Mouse (Mus musculus) adipocyte (in vitro differentiated cells): ENCODE measurements around the gene St3gal6.

Source experiments
- DNase-seq: peaks from one replicate; pipeline ENCODE4 v3.0.0-alpha.2; 2016; ENCODE audit warnings: low spot score

The St3gal6 gene

DNA sequence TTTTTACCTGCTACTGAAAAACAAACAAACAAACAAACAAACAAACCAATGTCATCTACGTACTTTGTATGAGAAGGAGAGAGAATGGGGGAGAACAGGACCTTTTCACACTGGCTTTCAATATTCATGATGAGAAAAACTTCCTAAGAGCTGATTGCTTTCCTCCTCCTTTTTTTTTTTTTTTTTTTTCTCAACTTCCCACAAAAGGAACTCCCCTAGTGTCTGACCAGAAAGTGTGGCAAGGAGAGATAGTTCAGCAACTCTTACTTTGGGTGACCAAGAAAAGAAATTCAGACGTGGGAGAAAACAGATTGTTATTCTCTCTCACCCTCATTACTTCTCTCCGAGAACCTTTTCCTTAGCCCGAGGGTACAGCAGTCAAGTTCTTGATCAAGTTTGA lies 2.9 kb downstream of the St3gal6 start:
- DNase-seq = no peak

DNA sequence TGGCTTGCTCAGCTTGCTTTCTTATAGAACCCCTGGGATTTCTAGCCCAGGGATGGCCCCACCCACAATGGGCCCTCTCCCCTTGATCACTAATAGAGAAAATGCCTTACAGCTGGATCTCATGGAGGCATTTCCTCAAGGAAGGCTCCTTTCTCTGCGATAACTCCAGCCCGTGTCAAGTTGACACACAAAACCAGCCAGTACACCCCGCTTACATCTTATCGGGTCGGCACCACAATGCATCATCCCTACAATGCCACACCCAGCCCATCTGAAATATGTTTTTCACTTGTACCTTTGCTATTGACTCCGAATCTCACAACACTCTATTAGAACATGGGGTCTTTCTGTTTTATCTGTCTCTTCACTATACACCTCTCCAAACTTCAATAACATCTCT lies 3.6 kb downstream of the St3gal6 start:
- DNase-seq = no peak

DNA sequence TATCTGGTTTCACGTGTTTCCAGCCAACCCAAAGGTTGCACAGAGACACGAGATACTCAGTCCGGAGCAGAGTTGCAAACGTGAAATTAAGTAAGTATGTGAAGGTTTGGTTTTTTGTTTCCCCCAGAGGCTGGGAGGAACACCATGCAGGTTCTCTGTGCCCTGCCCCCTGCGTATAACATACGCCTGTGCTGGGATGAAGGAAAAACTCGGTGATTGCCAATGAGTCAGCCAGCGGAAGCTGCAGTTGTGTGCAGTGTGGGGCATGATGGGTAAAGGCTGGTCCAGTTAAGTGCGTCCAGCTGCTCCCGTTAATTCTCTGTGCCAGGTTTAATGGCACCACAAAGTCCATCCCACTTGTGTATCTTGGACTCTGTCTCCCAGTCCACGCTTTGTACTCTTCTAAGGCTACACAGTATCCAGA lies 4.4 kb downstream of the St3gal6 start:
- DNase-seq = no peak

DNA sequence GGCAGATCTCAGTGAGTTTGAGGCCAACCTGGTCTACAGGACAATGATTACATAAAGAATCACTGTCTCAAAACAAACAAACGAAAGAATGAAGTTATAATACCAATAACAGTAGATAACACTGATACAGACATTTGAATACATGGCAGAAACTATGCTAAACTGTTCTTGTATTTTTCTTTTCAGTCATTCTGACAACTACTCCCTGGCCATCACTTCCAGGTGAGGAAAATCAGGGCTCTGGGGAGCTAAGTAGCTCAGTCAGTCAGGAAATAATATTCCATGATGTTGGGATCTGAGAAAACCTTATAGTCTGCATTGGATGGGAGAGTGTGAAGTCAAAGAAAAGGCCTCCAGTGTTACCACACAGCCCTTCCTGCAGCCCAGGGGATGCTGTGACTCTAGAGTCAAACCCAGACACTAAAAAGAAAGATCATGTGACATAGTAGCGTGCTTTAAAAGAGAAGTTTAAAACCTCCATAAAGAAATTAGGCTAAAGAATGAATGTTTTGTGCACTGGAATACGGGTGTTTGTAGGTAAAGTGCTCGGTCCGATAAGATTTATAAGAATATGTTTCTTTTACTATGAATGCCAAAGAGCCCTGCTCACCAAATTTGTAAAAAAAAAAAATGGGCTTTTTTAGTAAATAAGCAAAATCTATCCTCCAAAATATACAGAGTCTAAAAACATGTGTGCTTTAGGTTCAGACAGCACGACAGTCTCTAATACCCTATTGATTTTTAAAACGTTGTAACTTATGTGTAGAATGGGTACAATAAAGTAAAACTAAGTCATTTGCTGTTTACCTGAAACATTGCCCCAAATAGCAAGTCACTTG lies 6.9 kb downstream of the St3gal6 start:
- no peak for DNase-seq

DNA sequence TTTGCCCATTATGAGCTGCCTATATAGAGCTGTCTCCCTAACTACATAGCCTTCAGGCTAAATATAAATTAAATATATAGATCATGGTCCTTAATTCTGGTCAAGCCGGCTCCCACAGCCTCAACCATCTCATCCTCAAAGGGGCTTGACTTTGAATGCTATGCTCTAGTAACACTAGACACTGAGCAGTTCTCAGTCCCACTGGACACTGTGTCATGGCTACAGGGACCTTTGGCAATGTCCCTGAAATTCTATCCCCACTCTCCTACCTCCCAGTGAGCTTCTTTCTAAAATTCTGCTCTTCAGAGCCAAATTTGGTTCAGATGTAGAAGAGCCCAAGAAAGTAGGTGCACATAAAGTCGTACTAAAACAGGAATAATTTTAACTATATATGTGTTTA lies 7.9 kb downstream of the St3gal6 start:
- DNase-seq = no peak

DNA sequence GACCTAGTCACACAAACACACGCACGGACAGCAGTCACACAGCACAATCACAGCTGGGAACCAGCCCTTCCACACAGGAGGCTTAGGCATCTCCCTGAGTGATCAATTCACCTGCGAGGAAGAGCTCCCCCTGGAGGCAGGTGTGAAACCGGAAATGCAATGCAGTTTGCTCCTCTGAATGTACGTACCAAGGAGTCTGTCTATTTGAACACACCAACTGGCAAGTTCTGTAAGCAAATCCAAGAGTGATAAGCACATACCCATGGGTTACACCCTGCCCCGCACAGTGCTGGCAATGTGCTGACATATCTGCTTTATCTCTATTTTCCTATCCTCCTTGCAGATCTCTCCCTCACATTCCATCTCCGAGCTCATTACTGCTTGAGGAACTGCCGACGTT lies 9.5 kb downstream of the St3gal6 start:
- DNase-seq = no peak

DNA sequence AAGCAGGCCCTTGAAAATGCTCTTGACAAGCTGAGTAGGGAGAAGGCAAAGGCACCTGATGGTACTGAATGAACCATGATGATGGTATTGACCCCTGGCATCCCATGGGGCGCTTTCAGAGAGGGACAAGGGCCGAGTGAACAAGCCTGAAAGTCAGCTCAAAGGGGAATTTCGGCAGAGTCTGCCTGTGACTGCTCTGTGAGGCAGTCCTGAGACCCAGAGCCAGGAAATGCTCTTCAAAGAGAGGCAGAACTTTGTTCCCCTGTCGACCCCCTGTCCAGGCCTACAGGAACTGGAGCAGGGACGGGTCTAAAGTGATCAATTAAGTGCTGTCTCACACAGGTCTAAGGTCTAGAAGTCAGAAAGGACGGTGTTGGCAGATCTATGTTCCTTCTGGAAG lies 10.3 kb downstream of the St3gal6 start:
- peak; percentile 44 for DNase-seq

DNA sequence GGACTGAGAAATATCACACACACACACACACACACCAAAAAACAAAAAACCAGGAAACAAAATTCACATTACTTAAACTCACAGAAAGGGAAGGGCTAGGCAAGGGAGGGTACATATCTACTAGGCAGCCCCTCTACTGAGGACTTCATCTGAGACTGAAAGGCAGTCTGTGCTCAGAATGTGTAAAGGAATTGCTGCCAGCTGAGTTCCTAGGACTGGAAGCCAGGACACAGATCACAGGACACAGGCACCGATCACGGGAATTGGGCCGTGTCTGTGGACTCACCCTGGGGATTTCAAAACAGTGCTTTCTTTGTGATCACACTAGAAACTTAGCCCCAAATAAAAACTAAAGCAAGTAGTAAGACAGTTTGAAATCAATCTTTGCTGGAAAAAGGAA lies 11.2 kb downstream of the St3gal6 start:
- DNase-seq = peak; percentile 84

DNA sequence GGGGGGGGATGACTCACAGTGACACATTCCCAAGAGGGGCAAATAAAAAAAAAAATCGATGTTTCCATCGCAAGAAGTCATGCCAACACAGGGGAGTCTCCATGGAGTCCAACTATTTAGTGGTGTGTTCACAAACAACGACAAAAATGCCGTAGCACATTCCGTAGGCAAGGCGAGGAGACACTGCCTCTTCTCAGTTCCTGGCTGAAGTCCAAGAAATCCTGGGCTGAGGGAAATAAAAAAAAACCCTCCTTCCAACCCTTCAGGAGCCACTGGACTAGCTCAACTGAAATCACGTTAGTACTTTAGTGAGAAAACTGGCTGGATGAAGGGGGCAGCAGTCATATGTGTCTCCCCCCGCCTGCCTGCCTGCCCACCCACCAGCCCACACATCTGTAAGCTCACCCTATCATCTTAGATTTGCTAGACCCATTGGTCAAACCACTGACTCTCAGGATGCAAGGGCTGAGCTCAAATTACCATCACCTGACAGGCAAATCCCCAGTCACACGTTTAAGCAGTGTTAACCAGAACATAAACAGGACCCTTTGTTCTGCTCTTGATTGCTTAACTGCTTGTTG lies 11.8 kb downstream of the St3gal6 start:
- peak; percentile 65 for DNase-seq

DNA sequence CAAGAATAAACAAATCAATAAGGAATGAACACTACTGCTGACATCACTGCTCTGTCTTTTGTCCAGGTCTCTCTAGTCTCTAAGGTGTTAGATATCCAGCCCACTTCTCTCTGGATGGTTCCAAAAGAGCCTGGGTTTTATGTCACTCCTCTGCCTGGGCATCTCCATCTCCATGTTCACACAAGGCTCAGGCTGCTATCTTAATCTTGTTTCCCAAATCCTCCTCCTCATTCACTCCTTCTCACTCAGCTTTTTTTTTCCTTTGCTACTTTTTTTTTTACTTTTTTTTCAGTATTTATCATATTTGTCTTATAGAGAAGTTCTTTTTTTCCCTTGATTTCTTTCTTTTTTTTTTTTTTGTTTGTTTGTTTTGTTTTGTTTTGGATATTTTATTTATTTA lies 19.1 kb downstream of the St3gal6 start:
- no peak for DNase-seq

DNA sequence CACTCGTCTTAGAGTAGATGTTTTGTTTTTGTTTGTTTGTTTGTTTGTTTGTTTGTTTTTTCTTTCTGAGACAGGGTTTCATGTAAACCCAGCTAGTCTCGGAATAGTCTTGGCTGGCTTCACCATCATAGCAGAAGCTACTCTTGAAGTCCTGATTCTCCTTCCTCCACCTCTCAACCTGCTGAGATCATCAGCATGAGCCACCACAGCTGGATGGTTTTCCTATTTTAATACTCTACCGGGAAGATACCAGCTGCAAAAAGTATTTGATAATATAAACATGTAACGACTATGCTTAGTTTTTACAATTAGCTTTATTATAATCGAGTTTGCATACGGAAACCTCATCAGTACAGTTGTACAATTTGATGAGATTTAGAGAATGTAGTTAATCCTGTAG lies 21.5 kb downstream of the St3gal6 start:
- DNase-seq = no peak

DNA sequence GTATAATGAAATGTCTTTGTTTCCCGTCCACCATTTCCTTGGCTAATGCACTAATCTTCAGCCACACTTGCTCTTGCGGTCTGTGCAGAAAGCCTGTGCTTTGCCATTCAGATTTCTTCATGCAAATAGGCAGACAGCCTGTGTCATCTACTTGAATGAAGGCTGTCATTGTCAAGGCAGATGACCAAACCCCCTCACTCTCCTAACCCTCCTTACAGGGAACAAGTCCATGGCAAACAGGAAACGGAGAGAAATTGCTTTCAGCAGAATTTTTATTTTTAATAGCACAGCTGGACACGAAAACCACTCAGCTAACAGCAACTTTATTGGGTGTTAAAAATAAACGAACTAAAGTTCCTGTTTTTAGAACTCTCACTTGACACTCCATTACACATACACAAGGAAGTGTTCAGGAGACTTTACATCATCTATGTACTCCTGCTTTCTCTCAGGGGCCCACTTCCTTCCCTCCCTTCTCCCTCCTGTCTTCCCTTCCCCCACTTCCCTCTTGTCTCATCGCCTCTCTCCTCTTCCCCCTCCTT lies 22.2 kb downstream of the St3gal6 start:
- DNase-seq = no peak

DNA sequence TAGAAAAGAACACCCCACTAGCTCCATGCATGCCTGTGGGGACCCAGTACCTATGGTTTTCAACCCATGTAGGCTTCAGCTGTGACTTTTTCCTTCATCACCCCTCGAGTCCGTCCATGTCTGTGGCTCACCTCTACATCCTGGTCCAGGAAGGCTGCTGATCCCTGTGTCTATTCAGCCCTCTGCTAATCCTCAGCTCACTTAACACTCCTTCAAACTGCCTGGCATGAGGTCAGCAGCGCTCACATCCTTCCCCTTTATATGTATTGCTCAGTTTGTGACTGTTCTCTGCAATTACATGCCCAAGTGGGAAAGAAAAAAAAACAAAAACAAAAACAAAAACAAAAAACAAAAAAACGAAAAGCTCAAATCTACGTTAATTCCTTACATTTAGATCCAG lies 24.4 kb downstream of the St3gal6 start:
- no peak for DNase-seq

DNA sequence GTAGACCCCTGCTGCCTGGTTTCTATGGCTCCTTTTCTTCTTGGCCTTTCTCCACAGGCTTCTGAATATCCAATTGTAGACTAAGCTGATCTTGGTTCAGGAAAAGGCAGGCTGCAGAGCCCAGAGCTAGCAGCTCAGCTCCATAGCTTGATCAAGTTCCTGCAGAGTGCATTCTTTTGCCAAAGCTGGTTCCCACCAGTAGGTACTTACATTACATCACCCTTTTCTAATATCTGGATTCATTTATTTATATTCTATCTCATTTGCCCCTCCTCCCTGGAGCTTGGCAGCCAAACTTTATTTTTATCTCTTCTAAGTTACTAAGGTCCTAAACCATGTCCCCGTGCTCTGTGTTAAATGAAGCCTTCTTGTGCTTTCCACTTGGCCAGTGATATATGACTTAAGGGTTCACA lies 24.9 kb downstream of the St3gal6 start:
- DNase-seq = no peak

DNA sequence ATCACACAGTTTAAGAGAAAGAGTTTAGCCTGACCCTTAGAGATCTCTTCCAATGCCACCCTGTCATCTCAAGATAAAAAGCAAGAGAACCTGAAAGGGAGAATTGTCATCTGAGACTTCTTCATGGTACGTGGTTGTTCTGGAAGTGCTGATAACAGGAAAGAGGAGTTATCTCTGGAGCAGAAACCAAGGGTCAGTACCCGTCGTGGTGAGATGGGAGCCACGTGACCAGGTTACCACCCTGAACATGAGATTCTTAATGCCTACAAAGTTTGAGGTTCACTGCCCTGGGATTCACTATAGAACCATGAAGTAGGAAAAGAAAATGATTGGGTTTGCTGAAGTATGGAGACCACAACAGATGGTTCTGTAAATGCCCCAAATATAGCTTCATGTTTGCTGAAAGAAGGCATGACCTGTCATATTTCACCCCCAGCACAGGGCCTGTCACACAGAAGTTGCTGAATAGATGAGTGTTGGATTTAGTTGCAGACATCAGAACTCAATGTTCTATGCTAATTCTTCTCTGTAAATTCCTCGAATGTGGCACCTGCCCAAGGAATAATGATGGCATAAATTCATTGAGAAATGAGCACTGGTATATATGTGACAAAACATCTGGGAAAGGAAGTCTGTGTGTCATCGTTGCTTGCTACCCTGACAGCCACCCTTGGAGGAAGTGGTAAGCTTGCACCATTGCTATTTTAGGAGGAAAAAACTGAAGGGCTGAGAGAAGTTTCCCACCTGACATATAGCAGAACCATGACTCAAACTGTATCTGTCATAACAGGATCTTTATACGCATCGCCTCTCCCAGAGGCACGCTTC lies 25.9 kb downstream of the St3gal6 start:
- DNase-seq = no peak

DNA sequence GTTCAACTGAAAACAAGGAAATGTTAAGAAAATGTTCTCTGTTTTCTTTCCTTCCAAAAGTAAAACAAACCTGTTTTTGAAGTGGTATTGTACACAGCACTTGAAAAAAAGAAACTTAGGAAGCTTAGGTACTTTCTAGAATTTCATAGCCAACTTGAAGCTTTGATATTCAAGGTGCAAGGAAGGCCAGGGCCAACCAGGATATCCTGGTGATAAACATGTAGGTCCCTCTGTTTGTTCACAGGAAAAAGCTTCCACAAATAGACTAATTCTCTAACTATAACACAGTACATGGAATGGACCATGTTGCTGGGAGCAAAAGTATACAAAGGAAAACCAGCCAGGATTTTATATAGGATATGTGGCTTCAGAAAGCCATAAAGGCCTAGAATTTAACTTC lies 27.3 kb downstream of the St3gal6 start:
- no peak for DNase-seq

DNA sequence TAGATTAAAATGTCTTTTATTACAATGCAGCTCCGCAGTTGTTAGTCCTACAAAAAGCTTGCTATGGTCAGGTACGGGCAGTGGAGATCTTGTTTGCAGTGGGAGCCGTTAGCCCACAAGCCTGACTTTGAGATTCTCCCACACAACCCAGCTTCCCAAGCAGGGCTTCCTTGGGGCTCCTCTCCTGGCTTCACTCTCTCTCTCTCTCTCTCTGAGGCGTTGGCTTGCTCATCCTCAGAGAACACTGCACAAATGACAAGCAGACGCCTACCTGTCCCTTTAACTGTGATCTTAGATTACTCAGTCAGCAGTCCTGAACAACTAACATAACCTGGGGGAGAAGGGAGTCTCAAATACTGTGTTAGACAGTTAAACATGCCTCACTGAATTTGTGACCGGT lies 36.2 kb downstream of the St3gal6 start:
- DNase-seq = no peak

DNA sequence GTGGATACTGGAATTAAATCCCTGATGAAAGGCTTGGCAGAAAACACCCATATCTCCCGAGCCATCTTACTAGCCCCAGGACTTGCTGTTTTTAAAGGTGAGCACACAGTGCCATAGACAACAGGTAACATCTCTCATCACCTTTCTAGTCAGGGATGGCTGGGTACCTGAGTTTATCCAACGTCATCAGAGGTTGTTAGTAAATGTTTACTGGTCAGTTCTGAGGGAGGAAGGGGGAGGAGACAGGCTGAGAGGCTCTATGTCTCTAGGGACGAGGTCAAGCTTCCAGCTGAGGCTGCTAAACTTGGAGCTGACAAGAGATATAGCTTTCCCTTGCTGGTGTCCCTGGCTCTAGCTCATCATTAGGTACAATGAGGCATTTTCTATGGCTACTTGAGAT lies 41.7 kb downstream of the St3gal6 start:
- no peak for DNase-seq

DNA sequence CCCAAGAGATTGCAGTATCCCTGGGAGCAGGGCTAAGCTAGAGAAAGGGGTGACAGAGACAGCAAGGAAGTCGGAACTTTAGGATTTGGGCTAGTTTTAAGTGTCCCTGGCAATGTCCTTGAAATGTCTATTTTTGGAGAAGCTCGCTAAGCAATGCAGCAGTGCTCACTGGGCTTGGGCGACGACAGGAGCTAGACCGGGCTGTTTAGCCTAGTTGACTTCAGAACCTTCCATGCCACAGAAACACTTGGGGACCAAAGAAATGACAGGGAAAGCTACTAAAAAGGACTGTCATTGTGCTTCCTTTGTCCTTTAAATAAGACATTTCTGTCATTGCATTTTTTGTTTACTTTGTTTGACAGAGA lies 42.2 kb downstream of the St3gal6 start:
- no peak for DNase-seq

DNA sequence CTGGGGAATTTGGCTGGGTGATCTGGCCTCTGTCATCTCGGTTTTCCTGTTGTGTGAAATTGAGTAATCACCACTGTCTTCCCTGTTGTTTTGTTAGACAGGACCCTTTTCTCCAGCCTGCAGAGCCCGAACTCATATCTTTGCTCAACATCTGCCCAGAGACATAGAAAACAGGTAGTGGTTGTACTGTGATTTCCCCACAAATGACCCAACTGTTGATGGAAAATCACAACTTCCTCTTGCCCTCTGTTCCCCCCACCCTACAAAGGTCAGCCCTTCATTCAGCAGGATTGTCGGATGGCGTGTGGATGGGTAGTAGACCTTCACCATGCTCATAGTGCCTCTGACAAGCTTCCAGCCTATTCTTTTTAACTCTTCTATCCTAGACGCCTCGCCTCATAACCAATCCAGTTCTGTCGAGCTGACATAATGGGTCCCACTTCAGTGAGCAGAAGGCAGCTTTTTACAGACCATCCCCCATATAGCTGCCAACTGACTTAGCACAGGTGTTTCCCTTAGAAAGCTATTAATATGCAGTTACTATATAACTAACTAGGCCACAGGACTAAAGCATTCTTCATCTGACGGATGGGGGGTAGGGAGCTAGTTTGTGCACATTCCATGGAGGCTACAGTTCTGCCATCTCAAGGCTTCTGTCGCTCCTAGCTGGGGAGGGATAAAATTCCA lies 42.7 kb downstream of the St3gal6 start:
- no peak for DNase-seq

DNA sequence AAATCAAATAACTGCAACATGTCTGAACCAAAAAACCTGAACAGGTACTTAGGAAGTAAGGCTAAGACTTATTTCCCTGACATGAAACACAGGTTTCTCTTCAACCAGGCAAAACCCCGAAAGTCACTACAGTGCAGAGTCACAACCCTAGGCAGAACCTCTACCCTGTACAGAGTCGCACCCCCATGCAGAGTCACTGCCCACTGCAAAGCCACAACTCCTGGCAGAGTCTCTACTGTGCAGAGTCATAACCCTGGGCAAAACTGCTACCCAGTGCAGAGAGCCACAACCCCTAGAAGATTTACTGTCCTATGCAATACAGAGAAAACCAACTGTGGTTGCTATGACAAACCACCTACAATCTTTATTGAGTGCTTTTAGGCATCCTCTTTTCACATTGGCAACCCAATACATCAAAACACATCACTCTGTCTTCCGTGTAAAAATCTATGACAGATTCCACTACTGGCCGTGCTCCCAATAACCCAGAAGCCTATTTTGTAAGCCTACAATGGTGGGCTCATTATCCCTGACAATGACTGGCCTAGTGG lies 44.1 kb downstream of the St3gal6 start:
- DNase-seq = no peak

DNA sequence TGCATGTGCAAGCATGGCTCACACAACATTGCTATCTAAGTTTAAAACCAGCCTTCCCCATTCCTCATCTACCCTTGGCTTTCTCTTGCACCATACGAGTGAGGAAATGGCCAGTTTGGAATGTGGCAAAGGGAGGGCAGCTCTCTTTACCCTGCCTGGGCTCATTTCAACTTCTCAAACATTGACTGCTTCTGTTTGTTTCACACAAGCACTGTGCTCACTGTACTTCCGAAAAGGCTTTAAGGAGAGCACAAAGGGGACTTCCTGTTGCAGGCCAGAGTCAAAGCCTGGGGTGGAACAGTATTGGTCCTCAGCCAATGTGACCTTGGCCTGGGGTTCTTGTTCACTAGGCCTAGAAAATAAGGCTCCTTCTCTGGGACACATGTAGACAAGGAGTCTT lies 47.7 kb downstream of the St3gal6 start:
- DNase-seq = peak; percentile 88
